Mouse (Mus musculus): ENCODE results near the gene Fryl. TPM values are rescaled to one million over a fixed set of nuclear protein-coding genes. Genes with fewer than 3 reads are reported as not detected.
A peak's percentile ranks its signal among the peaks of the same experiment; 100 is the strongest.
"Not testable (repeated sequence)": the region's sequence is repeated elsewhere in the genome, so short reads cannot be mapped to it uniquely, and the experiment has no call there.

Fryl gene
- total RNA-seq, 2 experiments from 2014 or later = 38.4 to 49.1 TPM

DNA sequence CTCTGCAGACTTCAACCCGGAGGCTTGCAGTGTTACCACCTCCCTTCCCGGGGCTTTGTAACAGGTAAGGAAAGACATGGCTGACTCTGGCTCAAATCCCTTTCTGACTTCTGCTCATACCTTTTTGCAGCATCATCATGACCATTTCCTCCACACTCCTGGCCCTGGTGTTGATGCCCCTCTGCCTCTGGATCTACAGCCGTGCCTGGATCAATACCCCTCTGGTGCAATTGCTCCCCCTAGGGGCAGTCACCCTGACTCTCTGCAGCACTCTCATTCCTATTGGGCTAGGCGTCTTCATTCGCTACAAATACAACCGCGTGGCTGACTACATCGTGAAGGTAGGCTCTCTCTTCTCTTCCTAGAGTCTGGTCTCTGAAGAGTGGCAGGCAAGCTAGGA lies 248.2 kb downstream of the Fryl start:
- DNase-seq = peak; percentile 27

DNA sequence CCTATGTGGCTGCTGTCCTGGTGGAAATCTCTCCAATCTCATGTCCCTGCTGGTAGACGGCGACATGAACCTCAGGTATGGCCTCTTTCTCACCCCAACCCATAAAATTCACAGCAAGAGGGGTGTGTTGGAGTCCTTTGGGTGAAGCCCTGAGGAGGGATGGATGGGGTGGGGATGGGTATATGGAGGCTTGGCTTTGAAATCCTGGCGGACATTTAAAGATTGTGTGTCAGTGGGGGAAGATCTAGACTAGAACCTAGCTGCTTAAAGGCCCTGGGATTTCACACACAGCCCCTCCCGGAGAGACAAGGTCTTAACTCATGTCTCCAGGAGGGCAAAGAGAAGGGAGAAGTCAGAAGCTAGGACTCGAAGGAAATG lies 248.8 kb downstream of the Fryl start:
- DNase-seq = no peak

DNA sequence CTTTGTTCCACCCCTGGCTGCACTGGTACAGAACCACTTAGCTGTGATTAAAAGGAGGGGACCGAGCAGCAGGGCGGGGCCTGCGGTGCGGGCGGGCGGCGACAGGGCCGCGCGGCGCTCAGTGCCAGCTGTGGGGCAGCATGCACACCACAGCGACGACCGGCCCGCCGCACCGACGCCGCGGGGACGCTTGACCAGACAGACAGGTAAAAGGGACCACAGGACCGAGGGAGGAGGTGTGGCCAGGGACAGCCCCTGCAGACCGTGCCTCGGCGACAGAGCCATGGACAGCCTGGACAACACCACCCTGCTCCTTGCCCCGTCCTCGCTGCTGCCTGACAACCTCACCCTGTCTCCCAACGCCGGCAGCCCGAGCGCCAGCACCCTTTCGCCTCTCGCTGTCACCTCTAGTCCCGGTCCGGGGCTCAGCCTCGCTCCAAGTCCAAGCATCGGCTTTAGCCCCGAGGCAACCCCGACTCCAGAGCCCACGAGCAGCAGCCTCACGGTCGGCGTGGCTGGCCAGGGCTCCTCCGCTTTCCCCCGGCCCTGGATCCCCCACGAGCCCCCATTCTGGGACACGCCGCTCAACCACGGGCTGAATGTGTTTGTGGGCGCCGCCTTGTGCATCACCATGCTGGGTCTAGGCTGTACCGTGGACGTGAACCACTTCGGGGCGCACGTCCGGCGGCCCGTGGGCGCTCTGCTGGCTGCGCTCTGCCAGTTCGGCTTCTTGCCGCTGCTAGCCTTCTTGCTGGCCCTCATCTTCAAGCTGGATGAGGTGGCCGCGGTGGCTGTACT lies 249.4 kb downstream of the Fryl start, which contains the start of gene Slc10a4:
Gene Slc10a4 (plus strand): TSS at position 100 of the 798 bp plus-strand sequence.
- peak; percentile 56 for DNase-seq

DNA sequence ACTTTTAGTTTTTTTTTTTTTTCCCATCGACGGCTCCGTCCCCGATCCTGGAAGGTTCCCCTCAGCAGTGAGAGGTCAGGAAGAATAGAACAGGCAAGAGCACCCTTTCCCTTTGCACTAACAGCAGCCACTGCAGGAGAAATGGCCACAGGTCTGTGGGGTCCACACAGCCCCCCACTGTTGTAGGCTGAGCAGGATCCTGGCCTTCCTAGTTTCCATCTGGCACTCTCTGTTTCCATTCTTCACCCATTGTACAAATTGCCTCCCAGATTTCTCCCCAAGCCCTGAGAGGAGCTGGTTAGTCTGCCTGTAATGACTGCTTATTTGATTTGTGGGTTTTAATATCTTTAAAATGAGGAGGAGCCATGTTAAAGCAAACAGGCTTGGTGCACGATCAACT lies 252.4 kb downstream of the Fryl start:
- no peak for DNase-seq

DNA sequence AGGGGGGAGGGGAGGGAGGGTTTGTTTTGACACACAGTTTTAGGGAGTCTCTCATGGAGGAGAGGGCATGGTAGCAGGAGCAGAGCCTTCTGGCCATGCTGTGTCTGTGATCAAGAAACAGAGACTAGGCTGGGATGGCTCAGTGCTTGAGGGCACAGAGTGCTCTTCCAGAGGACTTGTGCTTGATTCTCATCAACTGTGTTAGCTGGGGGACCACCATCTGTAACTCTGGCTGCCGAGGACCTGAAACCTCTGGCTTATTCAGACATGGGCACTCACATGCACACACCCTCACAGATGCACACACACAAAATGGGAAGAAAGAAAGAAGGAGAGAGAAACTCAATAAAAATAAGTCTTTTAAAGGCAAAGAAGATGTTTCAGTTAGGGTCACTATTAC lies 257.9 kb downstream of the Fryl start:
- not testable (repeated sequence) for DNase-seq

DNA sequence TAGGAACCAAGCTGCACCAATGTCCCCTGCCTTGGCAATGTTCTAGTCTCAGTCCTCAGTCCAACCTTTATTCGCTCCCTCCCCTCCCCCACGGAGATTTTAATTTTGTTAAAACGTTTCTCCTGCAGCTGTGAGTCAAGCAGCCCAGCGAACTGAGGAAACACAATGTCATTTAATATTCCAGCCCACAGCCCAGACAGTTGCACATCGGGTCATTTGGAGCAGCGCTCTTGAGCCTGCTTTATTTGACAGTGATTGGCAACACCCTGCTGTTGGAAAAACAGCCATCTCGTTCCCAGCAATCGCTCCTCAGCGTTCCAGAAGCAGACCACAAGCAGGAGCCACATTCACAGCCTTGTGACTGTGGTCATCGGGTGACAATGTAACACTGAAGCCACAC lies 261.0 kb downstream of the Fryl start:
- no peak for DNase-seq

DNA sequence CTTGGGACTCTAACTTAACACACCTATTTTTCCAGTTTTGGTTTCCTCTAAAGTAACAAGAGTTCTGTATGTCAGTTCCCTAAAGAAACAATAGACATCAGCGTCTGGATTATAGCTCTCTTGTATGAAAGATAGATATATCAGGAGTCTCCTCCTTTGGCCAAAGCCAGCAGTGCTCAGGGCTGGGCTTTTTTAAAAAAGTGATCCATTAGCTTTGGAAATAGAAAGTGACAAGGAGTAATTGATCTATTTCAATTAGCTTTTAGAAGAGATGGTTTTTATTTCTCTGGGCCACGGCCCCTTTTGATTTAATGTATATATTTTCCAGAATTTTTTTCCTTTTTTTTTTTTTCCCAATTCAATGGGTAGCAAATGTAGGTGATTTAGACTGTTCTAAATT lies 261.5 kb downstream of the Fryl start:
- no peak for DNase-seq

DNA sequence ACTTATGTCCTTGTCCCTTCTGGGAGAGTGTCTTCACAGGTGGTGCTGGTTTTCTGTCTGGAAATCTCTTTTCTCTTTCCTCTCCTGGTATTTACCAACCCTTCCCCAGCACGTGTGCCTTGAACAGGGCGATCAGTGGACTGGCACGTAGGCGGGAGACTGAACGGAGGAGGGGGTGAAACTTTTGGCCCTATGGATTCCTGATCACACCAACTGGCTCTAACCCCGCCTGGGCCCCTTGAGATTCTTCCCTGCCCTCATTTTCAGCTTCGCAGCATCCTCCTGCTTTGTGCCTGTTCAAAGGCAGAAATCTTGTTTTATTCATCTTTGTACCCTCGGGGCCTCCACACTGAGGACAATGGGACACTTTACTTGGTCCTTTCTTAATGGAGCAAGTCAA lies 262.0 kb downstream of the Fryl start:
- no peak for DNase-seq

GRCm38 (mm10) chr5:72992474-72992873 lies 263.9 kb downstream of the Fryl start:
- DNase-seq = no peak

- no peak for DNase-seq
These were observed 266.7 kb downstream of the Fryl start for GRCm38 (mm10) chr5:72989756-72990155.

DNA sequence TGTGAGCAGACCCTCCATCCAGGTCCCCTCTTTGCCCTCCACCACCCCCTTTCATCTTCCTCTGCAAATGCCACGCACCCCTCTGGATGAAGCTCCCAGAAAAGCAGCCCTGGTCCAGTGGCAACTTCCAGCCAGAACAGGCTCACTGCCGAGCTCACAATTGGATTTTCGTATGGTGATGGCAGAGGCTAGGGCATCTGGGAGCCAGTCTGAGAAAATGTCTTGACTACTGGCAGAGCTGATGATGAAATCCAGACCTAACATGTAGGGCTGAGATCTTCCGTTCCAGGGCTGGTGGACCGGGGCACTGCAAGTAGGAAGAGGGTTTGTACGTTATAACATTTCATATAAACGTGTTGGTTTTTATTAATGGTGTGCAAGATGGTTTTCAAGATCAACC lies 268.6 kb downstream of the Fryl start:
- no peak for DNase-seq

- DNase-seq = no peak
These were observed 272.3 kb downstream of the Fryl start for GRCm38 (mm10) chr5:72984091-72984490.

GRCm38 (mm10) chr5:72976539-72976938 lies 279.9 kb downstream of the Fryl start:
- DNase-seq = no peak

DNA sequence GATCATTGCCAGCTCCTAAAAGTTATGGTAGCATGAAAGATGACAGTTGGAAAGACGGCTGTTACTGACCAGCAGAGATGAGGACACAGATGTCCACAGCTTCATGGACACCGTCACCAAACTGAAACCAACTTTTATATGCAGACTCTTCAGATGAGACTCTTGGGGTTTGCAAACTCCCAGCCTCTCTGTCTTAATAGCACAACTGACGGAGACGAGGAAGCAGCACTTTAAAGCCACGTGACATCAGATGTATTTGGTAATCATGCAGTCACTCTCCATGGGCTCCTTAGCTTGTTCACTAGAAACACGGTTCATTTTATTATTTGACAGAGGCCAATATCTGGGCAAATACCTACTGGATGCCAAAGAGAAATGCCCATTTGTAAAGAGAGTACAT lies 280.4 kb downstream of the Fryl start:
- no peak for DNase-seq

GRCm38 (mm10) chr5:72974602-72975001 lies 281.8 kb downstream of the Fryl start, which contains the start of gene Gm10135:
Gene Gm10135 (minus strand): TSS chr5:72974702.
- no peak for DNase-seq

DNA sequence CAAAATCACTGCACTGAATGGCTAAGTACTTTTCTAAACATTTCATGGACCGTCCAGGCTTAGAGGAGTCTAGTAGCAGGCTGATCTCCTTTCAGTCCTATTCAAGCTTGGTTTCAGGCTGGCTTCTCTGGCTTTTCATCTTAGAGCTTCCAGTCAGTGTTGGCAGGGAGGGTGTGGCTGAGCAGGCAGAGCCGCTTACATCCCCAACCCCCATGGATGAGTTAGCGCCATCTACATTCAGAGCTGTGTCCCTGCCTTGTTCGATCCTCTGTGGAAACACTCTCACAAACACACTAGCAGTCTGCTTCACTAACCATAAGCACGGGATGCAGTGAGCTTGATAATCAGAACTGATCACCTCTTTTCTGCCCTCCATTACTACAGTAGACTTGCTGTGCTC lies 283.5 kb downstream of the Fryl start:
- no peak for DNase-seq

DNA sequence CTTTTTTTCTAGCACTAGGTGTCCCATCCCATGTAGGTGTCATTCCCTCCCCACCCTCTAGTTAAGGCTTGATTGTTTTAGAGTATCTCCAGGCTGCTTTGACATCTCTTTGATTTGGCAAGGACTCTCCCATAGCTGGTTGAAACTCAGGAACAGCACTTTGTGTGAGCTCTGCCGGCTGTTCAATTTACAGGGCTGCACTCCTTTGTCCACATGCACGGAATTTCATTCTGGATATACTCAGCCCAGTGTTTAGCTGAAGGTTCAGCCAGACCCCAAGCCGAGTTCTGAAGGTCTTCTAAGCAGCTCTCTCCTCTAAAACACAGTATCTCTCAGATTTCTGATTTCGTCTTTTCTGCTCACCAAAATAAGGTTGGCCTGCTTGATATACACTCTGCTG lies 284.0 kb downstream of the Fryl start:
- DNase-seq = no peak

Other genes starting within 250 kb of the Fryl start
- 10 to 100 TPM; 11.1 to 14.8 TPM for gene Slc10a4, start 249.7 kb downstream of the Fryl start, total RNA-seq (2021)
- 100 to 1,000 TPM; 217 to 226 TPM for gene Ociad1, start 36.2 kb upstream of the Fryl start, total RNA-seq (2021)
- gene Ociad2, start 84.4 kb upstream of the Fryl start, total RNA-seq (2021) = 10 to 100 TPM; 11.8 to 16.4 TPM
- not detected for gene Cwh43, start 149.5 kb upstream of the Fryl start, total RNA-seq (2021)
- 10 to 100 TPM; 27.9 to 32.0 TPM for gene Dcun1d4, start 224.4 kb upstream of the Fryl start, total RNA-seq (2021)

All from adrenal gland, postnatal 10 days (tissue).